Mouse (Mus musculus) gastrocnemius, postnatal 36 days (tissue): ENCODE results near the gene Gstm3. TPM values are rescaled to one million over a fixed set of nuclear protein-coding genes. Genes with fewer than 3 reads are reported as not detected.
"Not testable (repeated sequence)": the region's sequence is repeated elsewhere in the genome, so short reads cannot be mapped to it uniquely, and the experiment has no call there.

Experiments
- DNase-seq, 2 experiments: peaks; one replicate each; pipeline ENCODE4 v3.0.0; 2022
- intact Hi-C: fragments of 180-260 bp; cut with DNase I; formaldehyde crosslinking; loops from one replicate; pipeline ENCODE4 v1.15.1; 2025
- total RNA-seq, 2 experiments: library from RNA; stranded (reverse); gene quantifications; 2 replicates each; pipeline ENCODE4 v1.2.3; 2021

Gene Gstm3
- total RNA-seq, 2 experiments from 2014 or later = not detected

DNA sequence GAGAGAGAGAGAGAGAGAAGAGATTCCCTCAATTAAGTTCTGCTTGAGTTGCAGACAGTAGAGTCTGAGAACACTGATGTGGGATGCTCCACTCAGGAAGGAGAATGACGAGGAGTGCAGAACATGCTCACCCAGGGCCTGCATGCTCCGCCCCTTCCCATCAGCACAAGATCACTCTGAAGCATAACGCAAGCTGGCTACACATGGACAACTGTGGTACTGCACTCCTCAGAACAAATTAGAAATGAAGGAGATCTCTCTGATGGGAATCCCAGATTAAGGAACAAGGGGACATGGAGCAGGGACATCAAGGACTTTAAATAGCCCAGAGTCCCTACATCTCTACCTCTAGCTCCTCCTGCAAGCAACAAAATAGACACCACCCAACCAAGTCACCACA is 12.2 kb upstream of the Gstm3 start:
- intact Hi-C loops = no loop called here
- no peak for DNase-seq

DNA sequence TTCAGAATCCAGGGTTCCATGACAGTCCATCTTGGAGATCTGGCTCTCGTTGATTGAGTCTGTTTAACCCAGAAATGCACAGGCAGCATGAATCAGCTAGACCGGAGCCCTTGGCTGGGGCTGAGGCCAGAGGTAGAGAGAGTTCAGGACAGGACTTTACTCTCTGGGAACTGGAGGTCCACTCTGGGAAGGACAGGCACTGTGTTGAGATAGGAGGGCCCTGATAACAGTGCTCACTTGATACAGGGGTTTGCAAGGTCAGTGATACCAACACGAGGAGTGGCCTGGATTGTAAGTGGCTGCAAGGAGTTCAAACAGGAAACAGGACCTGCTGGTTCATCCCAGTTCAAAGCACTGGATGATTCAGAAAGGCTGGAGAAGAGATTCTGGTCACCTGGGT is 8.6 kb upstream of the Gstm3 start:
- no peak for DNase-seq
- intact Hi-C loops = no loop called here

DNA sequence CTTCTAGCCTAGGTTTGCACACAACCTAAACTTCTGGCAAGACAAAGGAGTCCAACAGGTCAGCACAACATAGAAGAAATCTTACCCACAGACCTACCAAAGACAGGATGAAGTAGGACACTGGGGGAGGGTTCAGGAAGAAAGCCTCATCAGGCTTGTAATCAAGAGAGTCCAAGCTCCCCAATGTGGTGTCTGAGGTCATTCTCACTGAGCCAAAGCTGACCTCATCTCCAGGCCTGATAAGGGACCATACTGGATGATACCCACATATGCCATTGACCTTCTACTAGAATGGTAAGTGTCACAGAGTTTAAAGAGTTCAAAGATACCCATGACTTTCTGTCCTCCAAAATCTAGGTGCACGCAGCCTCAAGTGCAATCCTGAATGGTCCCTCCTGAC is 5.2 kb upstream of the Gstm3 start:
- intact Hi-C loops = no loop called here
- no peak for DNase-seq

DNA sequence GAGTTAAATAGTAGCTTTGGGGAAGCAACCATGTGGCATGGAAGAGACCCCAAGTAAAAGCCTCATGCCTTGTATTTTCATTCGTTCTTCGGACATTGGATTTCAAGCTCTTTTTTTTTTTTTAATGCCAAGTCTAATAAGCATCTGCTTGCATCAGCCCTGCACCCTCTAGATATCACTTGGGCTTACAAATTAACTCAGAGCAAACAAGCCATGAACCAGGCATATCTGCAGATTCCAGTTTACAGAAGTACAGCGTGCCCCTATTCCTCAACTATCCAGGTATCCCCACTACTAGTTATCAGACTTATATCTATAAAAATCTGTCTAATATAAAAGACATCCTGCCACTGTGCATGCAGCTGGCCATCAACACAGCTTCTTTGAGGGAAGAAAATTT is 3.0 kb upstream of the Gstm3 start:
- intact Hi-C loops = no loop called here
- DNase-seq = no peak

DNA sequence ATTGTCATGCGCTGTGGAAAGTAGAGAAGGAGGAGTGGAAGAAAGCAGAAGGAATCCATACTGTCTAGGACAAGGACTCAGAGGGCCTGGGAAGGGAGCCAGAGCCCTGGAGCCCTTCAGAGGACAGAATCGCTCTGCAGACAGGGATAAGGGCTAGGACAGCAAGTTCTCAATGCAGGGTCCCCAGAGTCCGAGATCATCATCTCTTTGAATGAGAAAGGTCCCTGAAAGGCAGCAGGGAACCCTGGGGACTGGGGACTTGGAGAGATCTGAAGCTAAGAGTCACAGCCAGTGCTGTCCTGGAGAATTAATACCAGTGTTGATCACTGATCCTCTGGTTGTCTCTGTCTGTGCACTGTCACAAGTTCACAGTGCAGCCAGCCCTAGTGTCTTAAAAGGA is 2.0 kb upstream of the Gstm3 start:
- intact Hi-C loops, DNase-seq: not testable (repeated sequence)

GRCm38 (mm10) chr3:107966631-107967030 is 2.5 kb downstream of the Gstm3 start:
- intact Hi-C loops = no loop called here
- no peak for DNase-seq

DNA sequence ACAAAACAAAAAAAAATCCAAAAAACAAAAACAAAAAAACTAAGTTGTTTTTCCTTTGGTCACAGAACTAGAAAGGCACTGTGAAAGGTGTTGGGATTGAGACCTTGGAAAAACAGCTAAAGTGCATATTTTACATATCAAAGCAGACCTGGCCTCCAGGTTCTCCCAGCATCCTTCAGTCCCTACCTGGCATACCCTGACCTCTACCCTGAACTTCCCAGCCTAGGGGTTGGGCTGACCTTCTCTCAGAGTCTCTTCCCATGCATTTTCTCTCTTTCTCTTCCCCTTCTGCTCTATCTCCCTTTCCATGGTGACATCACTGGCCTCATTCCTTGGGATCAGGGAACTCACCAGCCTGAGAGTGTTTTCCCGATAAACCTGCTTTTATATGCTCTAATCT is 3.5 kb downstream of the Gstm3 start:
- no peak for DNase-seq
- intact Hi-C loops = no loop called here

DNA sequence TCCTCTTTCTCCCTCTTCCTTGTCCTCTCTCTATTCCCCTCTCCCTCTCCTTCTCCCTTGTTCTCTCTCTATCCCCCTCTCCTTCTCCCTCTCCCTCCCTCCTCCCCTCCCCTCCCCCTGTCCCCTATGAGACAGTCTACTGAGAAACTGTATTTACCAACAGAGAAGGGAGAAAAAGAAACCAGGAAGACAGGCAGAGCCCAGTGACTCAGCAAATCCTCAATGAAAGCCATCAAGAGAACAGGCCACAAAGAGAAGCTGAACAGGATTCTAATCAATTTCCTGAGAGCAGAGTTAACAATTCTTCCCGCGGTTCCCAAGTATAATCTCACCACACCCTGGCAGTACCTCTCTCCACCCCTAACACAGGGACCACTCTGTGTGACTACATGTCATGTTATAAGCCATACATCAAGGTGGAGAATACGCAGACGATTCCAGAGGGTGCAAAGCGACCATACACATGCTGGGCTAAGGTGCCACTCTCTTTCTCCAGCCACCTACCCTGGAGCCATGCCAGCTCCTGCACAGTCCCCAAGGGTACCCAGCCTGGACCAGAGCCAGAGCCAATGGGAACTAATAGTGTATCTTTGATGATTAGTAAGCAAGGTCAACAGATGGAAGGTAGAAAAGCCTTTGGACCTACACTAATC is 4.3 kb downstream of the Gstm3 start:
- no peak for DNase-seq
- intact Hi-C loops = no loop called here

GRCm38 (mm10) chr3:107964026-107964425 is 5.1 kb downstream of the Gstm3 start:
- DNase-seq = no peak
- intact Hi-C loops = no loop called here

- DNase-seq = not testable (repeated sequence)
- intact Hi-C loops = loop anchor here (5.0 kb wide), 1 partner anchor 107 kb away; no protein-coding TSS in a partner anchor
These were observed 13.8 kb downstream of the Gstm3 start for GRCm38 (mm10) chr3:107955260-107955659.

DNA sequence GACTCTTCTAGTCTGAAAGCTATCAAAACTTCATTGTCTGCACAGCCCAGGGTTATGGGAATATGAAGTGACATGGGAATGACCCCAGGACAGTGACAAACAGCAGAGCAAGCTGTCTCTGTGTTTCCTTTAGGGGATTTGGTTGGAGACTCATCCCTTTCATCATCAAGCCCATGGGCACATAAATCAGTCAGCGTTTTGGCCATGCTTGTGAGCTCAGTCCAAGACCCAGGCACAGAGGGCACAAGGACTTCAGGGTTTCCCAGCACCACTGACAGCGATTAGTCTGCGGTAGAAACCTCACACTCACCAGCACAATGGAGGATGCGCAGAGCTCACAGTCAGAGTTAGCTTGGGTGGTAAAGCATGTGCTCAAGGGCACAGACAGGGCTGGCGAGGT is 15.2 kb downstream of the Gstm3 start:
- intact Hi-C loops = loop anchor here (2.0 to 5.0 kb wide), 2 partner anchors 65 to 198 kb away; partner anchors contain the start of gene Gpr61
- no peak for DNase-seq

DNA sequence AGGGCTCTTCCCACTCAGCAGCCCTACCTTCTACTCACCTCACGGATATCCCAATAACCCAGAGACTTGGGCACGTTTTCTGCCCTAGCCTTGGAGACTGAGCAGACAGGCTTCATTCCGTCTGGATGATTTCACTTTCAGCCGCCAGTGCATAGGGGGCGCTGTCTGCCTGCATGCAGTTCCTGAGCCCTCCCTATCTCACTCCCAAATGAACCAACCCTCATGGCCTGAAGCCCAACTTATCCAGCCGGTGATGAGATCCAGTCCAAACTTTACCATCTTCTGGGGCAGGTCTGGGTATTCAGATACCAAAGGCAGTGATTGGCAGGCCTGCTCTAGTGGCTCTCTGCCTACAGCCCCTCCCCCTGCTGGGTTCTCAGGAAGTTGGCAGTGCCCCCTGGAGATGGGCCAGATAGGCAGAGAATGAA is 15.7 kb downstream of the Gstm3 start:
- intact Hi-C loops = loop anchor here (2.0 to 5.0 kb wide), 2 partner anchors 65 to 199 kb away; partner anchors contain the start of gene Gpr61
- DNase-seq = peak; percentile 75 to 80

- intact Hi-C loops = loop anchor here (5.0 kb wide), 1 partner anchor 202 kb away; the partner anchor contains the start of gene Gpr61
- no peak for DNase-seq
These were observed 18.6 kb downstream of the Gstm3 start for GRCm38 (mm10) chr3:107950531-107950930.

DNA sequence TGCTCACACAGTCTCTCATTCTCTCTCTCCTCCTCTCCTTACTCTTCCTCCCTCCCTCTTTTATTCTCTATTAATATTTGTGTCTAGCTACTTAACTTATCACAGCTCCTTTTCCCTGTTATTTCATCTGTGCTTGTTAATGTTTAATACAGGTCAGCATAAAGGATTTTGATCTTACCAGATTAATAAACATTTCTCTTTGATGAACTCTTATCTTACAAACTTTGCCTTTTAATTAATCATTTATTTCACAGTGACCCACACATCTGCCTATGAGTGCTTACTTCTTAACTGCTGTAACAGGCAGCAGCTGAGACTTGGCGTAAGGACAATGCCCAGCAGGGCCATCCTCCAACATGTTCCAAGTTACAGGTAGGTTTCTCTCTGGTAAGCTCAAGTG is 19.6 kb downstream of the Gstm3 start:
- intact Hi-C loops, DNase-seq: not testable (repeated sequence)

DNA sequence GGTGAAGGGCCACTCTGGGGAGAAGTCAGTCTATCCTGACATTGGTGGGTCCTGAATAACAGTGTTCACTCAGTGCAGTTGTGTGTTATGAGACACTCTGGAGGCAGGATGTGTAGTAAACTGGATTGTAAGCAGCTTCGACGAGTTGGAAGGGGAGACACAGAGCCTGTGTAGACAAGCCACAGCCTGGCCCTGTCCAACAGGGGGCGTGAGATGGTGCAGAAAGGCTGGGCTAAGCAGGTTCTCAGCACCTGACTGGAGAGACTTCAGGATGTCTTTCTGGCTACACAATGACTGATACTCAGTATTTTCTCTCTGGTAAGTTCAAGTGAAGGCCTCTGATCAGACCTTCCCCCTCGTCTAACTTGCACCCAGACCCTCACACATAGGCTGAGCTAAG is 23.4 kb downstream of the Gstm3 start:
- no peak for DNase-seq
- intact Hi-C loops = no loop called here

DNA sequence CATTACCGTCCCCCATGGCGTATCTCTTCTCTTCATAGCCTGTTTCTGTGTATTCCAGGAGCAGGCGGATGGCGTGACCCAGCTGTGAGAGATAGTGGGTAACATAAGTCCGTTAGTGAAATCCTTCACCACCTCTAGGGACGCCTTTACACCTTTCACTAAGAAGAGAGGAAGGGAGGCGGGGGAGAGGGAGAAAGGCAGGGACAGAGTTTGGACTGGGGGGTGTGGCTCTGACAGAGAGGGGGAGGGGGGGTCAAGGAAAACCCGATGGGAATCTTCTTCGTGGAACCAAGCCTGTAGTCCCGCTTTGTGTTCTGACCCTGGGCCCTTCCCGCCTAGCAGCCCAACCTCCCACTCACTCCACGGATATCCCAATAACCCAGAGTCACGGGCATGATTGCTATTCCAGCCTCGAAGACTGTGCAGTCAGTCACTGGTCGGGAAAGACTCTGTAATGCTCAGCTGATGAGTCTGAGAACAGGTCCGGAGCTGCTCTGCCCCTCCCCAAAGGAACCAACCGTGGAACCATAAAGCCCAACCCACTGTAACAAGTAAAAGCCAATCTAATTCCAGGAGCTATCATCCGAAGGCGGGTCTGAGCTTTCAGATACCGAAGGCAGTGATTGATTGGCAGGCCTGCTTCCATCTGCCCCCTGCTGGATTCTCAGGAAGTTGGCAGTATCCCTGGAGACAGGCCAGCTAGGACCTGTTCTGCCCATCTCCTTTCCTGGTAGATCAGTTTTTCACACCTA is 25.7 kb downstream of the Gstm3 start, which contains the start of gene Gstm6:
TSS of gene Gstm6 (minus strand) at position 511 of the 752 bp plus-strand sequence.
- DNase-seq = no peak
- intact Hi-C loops = no loop called here

- intact Hi-C loops = no loop called here
- DNase-seq = no peak
These were observed 27.8 kb downstream of the Gstm3 start for GRCm38 (mm10) chr3:107941261-107941660.

DNA sequence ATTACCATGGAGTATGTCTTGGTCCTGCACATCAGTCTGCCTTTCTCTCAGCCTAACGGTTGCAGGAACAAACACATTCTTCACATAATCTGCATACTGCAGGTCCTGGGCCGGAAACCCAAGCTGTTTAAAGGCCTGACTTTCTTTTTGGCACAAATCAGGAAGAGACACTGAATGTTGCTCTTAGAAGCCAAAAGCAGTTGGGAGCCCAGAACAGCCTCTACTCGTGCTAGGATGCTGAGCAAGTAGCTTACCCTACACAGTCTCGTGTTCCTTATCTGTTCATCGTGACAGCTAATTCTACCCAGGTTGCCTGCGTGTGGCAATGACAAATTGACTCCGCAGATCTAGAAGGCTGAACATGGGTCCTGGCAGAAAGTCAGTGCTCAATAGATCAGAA is 28.6 kb downstream of the Gstm3 start:
- intact Hi-C loops = no loop called here

GRCm38 (mm10) chr3:107939830-107940229 is 29.3 kb downstream of the Gstm3 start:
- intact Hi-C loops = loop anchor here (5.0 to 10.0 kb wide), 2 partner anchors 122 to 205 kb away; partner anchors contain the start of gene Gnai3
- DNase-seq = no peak

More for the DNA sequence above, 28.6 kb downstream of the Gstm3 start:
- no peak for DNase-seq

DNA sequence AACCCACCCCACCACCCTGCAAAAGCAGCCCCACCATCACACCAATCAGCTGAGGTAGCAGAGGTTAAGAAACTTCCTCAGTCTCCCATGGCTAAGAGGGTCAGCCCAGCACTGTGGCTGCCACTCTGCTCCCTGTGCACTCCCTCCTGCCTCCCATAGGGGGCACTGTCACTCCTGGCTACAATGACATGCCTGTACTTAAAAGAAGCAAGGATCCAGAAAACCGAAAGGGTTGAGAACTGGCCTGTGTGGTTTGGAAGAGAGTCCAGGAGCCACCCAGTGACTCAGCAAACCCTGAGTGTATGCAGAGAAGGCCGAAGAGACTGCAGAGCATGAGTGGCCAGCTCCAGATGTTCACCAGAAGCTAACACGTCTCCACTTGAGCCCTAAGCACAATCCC is 29.7 kb downstream of the Gstm3 start:
- DNase-seq = peak; percentile 77 to 80
- intact Hi-C loops = loop anchor here (5.0 to 10.0 kb wide), 2 partner anchors 123 to 205 kb away; partner anchors contain the start of gene Gnai3

DNA sequence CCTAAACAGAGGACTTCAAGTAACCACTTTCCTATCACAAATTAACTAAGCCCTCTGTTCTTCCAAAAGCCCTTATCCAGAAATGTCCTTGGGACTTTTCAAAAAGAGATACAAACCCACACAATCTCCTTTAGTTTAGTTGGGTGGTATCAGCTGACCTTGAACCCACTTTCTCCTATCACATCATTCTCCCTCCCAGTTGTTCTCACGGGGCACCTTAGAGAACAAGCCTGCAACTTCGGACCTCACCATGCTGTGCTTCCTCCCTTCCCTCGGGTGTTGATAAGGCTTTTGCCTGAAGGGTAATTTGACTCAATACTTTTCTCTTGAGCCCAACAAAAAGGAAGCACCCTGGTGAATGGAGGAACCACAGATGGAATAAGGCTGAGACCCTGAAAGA is 33.2 kb downstream of the Gstm3 start:
- no peak for DNase-seq
- intact Hi-C loops = loop anchor here (5.0 to 10.0 kb wide), 2 partner anchors 126 to 209 kb away; partner anchors contain the start of gene Gnai3
